Mouse (Mus musculus): Measurements from ENCODE around the gene Gm49383. TPM values are rescaled to one million over a fixed set of nuclear protein-coding genes. Genes with fewer than 3 reads are reported as not detected.

The Gm49383 gene
- total RNA-seq (2021), result 1 to 10 TPM; 2.1 to 5.6 TPM

GRCm38 (mm10) chr12:69196444-69197377 lies at the start of gene Gm49383:
Gene Gm49383 (minus strand): TSS chr12:69197104.
- intact Hi-C loops (cut with DNase I), result loop anchor here (1.0 to 5.0 kb wide), 3 partner anchors 12 to 101 kb away; partner anchors contain the start of genes Klhdc1, Klhdc2, Mgat2 and Rpl36al
- peak; percentile 76 to 83 for DNase-seq (ENCODE audit: low spot score in 2 of 2)

DNA sequence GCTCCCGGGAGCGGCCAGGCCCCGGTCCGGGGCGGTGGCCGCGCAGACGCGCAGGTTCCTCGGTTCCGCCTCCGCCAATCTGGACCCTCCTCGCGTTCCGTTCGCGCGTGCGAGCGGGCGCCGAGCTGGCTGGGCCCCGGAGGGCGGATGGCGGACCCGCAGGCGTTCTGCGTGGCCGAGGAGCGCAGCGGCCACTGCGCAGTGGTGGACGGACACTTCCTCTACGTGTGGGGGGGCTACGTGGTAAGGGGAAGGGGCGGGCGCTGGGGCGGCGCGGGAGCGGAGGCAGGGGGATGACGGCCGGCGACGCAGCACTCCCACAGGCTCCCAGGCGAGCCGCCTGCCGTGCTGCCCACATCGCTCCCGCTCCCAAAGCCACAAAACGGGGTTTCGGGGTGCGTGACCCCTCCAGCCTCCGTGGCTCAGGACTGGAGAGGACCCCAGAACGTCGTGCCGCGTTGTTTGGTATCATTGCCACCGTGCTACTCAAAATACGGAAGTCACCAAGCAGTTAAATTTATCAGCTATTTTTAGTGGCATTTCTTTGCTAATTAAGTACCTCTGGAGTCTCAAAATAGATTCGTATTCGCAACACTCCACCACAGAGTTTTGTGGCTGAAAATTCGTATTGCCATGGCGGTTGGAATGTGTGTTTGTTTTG lies 45.0 kb upstream of the Gm49383 start:
- peak; percentile 77 to 84 for DNase-seq (ENCODE audit: low spot score in 2 of 2)
- intact Hi-C loops (cut with DNase I), result loop anchor here (5.0 kb wide), 2 partner anchors 45 to 55 kb away; partner anchors contain the start of genes Dnaaf2, Gm49383 and Klhdc2

DNA sequence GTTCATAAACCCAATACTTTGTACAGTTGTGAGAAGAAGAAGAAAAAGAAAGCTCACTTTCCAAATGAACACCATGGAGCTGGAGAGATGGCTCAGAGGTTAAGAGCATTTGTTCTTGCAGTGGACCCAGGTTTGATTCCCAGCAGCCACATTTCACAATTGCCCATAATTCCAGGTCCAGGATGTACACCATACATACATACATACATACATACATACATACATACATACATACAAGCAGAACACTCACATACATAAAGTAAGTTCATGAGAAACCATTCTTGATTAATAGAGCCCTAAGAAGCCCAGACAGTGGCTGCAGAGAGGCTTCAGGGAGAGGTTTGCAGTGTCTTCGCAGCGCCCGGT lies 44.5 kb upstream of the Gm49383 start:
- intact Hi-C loops (cut with DNase I), result loop anchor here (5.0 kb wide), 2 partner anchors 44 to 56 kb away; partner anchors contain the start of genes Dnaaf2, Gm49383 and Klhdc2
- peak in 1 of 2 experiments; percentile 5 for DNase-seq (ENCODE audit: low spot score in 2 of 2)

GRCm38 (mm10) chr12:69240876-69241275 lies 44.0 kb upstream of the Gm49383 start, which contains the start of gene Klhdc1:
Gene Klhdc1 (plus strand): TSS chr12:69241176.
- intact Hi-C loops (cut with DNase I), result loop anchor here (5.0 kb wide), 2 partner anchors 44 to 56 kb away; partner anchors contain the start of genes Dnaaf2, Gm49383 and Klhdc2
- DNase-seq (ENCODE audit: low spot score in 2 of 2), result no peak

DNA sequence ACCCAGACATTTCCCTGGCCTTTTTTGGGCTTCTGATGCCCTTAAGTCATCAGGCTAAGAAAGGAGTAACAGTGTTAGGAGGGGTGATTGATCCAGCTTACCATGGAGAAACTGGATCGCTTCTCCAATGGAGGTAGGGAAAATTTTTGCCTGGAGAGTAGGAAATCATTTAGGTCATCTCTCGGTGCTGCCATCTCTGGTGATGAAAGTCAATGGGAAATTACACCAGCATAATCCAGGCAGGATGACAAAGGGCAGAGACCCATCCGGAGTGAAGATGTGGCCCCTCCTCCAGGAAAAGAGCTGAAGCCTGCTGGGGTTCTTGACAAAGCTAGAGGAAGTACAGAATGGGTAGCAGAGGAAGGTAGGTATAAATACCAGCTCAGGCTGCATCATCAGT lies 41.4 kb upstream of the Gm49383 start:
- intact Hi-C loops (cut with DNase I), result no loop called here
- no peak for DNase-seq (ENCODE audit: low spot score in 2 of 2)

DNA sequence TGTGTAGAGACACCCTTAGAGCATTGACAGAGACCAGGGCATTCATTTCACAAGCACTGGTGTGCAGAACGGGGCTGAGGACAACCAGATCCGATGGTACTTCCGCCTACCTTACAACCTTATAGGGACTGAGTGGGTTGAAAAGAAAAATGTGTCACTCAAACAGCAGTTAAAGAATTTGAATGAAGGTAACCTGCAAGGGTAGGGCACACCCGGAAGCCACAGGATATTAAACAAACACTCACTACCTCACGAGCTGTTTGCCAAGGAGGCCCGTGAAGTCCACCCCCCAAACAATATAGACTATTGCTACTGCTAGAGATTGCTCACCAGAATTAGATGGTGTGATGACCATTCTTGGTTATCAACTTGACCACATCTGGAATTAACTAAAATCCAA lies 38.9 kb upstream of the Gm49383 start:
- no peak for DNase-seq (ENCODE audit: low spot score in 2 of 2)
- intact Hi-C loops (cut with DNase I), result no loop called here

DNA sequence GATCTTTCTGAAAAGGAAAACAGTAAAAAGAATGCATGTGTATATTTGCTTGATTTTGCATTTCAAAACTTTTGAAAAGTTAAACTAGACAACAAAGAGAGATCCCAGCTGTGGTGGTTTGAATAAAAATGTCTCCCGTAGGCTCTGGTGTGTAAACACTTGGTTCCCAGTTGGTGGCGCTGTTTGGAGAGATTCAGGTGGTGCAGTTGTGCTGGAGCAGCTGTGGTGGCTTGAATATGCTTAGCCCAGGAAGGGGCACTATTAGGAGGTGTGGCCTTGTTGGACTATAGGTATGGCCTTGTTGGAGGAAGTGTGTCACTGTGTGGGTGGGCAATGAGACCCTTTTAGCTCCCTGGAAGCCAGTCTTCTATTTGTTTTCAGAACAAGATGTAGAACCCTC lies 32.3 kb upstream of the Gm49383 start:
- intact Hi-C loops (cut with DNase I), result no loop called here
- no peak for DNase-seq (ENCODE audit: low spot score in 2 of 2)

- peak; percentile 82 for DNase-seq (ENCODE audit: low spot score in 2 of 2)
- intact Hi-C loops (cut with DNase I), result no loop called here
Observed at GRCm38 (mm10) chr12:69227776-69228466, 31.0 kb upstream of the Gm49383 start, which contains the start of gene Pole2. Gene Pole2 (minus strand): TSS chr12:69228195.

GRCm38 (mm10) chr12:69220613-69221277 lies 23.8 kb upstream of the Gm49383 start:
- intact Hi-C loops (cut with DNase I), result no loop called here
- no peak for DNase-seq (ENCODE audit: low spot score in 2 of 2)

- intact Hi-C loops (cut with DNase I), result no loop called here
- no peak for DNase-seq (ENCODE audit: low spot score in 2 of 2)
Observed at GRCm38 (mm10) chr12:69216587-69216986, 19.7 kb upstream of the Gm49383 start.

DNA sequence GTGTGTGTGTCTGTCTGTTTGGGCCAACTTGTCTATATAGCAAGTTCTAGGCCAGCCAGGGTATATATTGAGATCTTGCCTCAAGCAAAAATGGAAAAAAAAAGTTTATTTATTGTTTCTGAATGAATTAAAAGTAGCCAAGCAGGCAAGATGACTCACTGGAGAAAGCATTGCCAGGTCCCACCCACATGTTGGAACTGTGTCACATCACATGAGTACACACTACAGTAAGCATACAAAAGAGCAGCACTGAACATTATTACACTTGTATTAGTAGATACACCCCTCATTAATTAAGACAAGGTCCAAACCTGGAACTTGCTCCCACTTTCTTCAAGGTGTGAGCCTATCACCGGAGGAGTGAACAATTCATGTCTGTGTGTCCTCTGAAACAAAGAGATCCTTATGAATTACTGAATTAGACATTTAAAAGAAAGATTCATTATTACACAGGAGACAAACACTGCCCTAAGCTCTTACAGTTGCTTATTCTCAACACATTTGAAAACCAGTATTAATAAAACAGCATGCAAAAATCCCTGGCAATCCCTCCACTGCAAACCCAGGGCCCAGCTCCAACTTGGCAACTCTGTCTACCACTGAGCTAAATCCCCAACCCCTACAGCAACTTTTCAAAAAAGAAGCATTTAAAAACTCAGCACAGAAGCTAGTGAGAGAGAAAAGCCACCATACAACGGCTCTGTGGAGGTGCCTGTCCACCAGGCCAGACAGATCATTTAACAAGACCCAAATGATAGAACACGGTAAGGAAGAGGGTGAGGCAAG lies 18.3 kb upstream of the Gm49383 start:
- intact Hi-C loops (cut with DNase I), result no loop called here
- peak; percentile 36 to 41 for DNase-seq (ENCODE audit: low spot score in 2 of 2)

DNA sequence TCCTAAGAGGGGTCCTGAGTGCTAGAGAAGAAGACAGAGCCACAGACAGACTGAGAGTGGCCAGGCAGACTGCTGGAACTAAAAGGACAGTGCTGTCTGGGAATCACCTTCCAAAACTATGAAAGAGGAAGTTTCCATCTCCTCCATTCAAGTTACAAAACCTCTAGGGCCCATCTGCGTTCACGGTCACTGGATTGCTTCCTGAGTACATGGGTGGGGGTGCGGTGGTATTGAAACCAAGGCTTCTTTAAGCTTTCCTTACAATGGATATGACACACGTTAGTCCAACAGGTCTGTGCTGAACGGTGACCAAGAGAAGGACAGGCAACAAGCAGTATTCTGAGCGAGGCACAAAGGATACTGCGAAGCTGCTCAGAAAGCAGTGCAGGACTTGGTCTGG lies 17.5 kb upstream of the Gm49383 start:
- intact Hi-C loops (cut with DNase I), result no loop called here
- no peak for DNase-seq (ENCODE audit: low spot score in 2 of 2)

DNA sequence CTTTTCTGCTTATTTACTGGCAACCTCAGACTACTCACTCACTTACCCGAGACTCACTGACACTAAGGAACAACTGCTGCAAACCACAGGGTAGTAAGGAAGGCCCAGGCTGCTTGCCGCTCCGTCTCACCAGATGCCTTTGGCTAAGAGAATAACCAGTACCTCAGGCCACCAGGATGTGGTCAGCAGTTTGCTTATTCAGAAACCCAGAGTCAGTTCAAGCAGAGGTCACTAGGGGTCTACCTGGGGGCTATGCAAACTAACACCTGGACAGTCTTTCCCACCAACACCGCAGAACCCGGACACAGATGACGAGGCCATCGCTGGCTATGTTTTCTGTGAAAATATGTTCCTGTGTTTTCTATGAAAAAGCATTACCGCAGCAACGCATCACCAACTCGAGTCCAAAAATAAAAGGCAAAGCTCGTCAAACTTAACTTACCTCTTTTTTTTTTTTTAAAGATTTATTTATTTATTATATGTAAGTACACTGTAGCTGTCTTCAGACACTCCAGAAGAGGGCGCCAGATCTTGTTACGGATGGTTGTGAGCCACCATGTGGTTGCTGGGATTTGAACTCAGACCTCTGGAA lies 16.4 kb upstream of the Gm49383 start:
- DNase-seq (ENCODE audit: low spot score in 2 of 2), result no peak
- intact Hi-C loops (cut with DNase I), result no loop called here

DNA sequence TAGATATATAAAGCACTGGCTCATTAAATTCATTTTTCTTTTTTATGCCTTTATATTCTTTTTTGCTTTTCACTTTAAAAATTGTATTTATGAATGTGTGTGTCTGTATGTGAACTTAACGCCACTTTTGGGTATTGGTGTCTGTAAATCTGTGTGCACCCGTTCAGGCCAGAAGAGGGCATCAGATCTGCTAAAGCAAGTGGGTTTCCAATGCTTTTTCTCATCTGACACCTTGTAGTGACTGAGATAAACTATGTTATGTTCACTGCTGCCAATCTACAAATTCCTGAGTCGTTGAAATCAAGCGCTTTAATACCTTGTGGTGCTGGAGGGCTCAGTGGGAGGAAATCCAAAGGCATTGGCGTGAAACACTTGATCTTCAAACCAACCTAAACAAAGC lies 14.2 kb upstream of the Gm49383 start:
- intact Hi-C loops (cut with DNase I), result no loop called here
- no peak for DNase-seq (ENCODE audit: low spot score in 2 of 2)

GRCm38 (mm10) chr12:69210056-69210979 lies 13.4 kb upstream of the Gm49383 start:
- DNase-seq (ENCODE audit: low spot score in 2 of 2), result no peak
- intact Hi-C loops (cut with DNase I), result no loop called here

- DNase-seq (ENCODE audit: low spot score in 2 of 2), result no peak
- intact Hi-C loops (cut with DNase I), result no loop called here
Observed at GRCm38 (mm10) chr12:69208520-69208919, 11.6 kb upstream of the Gm49383 start.

DNA sequence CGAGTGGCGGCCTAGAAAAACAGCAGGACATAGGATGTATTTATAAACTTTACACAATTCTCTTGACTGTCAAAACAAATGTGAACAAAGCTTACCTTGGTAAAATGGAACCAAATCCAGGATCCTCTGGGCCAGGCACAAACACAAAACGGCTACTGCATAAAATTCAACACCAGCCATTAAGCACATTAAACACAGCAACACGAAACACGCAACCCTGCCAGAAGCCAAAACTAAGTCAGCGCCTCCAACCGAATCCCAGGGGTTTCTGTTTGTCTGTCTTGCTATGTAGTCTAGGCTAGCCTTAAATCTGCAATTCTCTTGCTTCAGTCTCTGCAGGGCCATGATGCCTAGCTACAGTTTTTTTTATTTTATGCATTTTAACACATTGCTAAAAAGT lies 11.0 kb upstream of the Gm49383 start:
- intact Hi-C loops (cut with DNase I), result no loop called here
- no peak for DNase-seq (ENCODE audit: low spot score in 2 of 2)

Measured in left cerebral cortex, postnatal 36 days (tissue).